Mouse (Mus musculus) cerebellum, adult 2 months (tissue): ENCODE data around the gene Ube2z.

Source experiments
- CTCF ChIP-seq: fragments of 200-500 bp; IDR thresholded peaks from 2 replicates; pipeline ENCODE4 v1.5.1; 2011; ENCODE audit warnings: low read depth, mild to moderate bottlenecking, control low read depth, low read length, moderate library complexity, borderline replicate concordance; ENCODE audit not compliant: insufficient read depth
- POLR2A ChIP-seq: fragments of 200-500 bp; IDR thresholded peaks from 2 replicates; pipeline ENCODE4 v1.6.1; 2011; ENCODE audit warnings: low read length, control low read depth, borderline replicate concordance; ENCODE audit not compliant: insufficient read depth

- TF ChIP-seq CTCF (no peak), POLR2A (no peak)
These were observed 48.9 kb upstream of the Ube2z start for GRCm38 (mm10) chr11:96114077-96114476.
